Mouse (Mus musculus): ENCODE results near the gene Cbarp.

Cbarp gene

DNA sequence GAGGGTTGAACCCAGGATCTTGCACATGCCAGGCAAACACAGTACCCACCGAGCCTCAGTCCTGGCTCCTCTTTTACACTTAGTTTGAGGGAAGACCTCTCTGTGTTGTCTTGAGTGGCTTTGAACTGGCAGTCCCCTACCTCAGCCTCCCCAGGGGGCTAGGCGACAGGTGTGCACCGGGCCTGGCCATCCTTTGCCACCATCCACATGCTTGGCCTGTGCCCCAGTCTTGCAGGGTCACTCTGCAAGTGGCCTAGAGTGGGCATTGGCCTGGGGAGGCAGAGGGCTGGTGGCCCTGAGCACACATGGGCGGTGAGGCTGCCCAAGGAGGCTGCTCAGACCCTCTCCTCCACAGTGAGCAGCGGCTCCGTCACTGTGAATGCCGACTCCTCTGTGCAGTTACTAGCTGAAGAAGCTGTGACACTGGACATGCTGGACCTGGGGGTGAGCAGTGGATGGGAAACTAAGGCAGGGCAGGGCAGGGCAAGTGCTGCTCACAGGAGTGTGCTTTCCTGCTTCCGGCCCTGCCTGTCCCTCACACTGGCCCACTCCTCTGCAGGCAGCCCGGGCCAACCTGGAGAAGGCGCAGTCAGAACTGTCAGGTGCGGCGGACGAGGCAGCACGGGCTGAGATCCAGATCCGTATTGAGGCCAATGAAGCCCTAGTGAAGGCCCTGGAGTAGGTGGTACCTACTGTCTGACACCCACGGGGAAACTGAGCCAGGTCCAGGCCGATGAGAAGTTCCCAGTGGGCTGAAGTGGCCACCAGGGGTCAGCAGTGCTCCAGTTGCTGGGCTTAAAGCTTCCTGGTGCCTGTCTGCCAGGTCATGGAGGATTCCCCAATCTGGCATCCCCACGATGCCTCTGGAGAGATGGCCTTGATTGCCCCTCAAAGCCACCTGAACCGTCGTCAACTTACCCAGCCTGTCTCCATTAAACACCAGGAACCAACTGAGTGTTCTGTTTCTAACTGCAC is 4.5 kb upstream of the Cbarp start:
- DNase-seq (ENCODE audit: low spot score in 2 of 2): peak; percentile 81 to 93

DNA sequence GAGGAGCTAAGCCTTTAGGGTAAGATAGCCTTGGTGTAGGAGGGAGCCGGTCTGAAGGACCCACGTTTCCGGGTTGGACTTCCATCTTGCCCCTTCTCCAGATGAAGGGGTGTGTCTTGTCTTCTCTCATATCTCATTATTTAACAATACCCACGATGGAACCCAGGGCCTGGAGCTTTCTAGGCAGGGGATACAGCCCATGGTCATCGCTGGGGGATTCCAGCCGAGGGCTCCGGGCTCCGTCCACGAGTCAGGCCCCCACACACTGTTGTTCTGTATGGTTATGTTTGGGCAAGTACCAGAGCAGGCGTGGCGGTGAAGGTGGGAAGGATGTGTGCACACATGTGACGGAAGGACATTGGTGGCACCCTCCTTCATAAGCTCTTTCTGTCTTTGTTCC is 3.5 kb upstream of the Cbarp start:
- DNase-seq (ENCODE audit: low spot score in 2 of 2): no peak

DNA sequence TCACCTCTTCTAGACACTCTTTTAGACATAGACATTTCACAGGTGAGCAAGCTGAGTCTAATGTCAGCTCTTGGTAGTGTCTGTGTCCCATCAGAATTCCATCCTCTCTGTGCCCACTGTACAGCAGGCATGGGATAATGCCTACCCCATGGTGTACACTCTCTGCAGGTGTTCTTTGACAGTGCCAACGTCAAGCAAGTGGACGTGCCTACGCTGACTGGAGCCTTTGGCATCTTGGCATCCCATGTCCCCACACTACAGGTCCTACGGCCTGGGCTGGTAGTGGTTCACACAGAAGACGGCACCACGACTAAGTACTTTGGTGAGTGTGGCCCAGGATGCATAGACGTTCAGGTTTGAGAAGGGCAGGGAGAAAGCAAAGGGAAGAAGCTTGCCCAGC is 3.0 kb upstream of the Cbarp start:
- no peak for DNase-seq (ENCODE audit: low spot score in 2 of 2)

- DNase-seq (ENCODE audit: low spot score in 2 of 2): no peak
Observed at GRCm38 (mm10) chr10:80142530-80142925, 1.9 kb upstream of the Cbarp start.

- peak; percentile 93 to 94 for DNase-seq (ENCODE audit: low spot score in 2 of 2)
Observed at GRCm38 (mm10) chr10:80141786-80142529, 1.3 kb upstream of the Cbarp start.

GRCm38 (mm10) chr10:80141243-80141642 is 608 bp upstream of the Cbarp start:
- DNase-seq (ENCODE audit: low spot score in 2 of 2): peak; percentile 93 to 96

DNA sequence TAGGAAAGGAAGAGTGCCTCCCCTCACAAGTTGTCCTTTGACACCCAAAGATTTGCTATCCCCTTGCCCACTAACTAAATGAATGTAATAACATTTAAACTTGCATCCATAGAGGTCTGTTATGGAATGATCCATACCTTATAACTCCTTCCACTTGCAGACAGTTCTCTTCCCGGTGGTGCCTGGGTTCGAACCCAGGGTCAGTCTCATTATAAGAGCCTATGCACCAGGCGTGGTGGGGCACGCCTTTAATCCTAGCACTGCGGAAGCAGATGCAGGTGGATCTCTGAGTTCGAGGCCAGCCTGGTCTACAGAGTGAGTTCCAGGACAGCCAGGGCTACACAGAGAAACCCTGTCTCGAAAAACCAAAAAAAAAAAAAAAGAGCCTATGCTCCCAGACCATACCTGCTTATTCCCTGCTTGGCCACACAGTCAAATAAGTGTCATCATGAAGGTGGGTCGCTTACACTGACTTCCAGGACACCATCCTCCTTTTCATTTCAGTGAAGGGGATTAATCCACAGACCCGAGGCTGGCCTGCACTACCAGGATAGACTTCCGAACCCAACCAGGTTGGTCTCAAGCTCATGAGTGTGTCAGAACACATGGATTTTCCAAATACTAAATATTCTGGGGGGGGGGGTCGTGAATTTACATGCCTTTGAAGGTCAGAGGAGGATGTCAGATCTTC is 515 bp downstream of the Cbarp start:
- DNase-seq (ENCODE audit: low spot score in 2 of 2): no peak

DNA sequence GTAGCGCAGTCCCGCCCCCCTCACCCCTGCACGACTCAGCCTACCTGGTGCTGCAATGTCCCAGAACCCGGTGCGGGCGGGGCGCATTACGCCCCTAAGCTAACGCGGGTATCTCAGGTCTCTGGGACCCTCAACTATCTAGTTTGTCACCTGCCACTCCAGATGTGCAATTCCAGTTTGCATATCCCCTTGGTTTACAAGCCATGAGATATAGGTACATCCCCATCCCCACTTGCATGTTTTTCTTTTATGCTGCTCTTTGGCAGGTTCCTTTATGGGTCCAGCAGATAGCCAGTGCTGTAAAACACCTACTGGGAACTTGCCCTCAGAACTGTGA is 1.2 kb downstream of the Cbarp start:
- DNase-seq (ENCODE audit: low spot score in 2 of 2): no peak

GRCm38 (mm10) chr10:80138553-80139438 is 1.8 kb downstream of the Cbarp start, which contains the start of gene Atp5d:
Gene Atp5d (plus strand): TSS chr10:80138632.
- peak; percentile 53 to 77 for DNase-seq (ENCODE audit: low spot score in 2 of 2)

GRCm38 (mm10) chr10:80137626-80138552 is 2.7 kb downstream of the Cbarp start:
- DNase-seq (ENCODE audit: low spot score in 2 of 2): no peak

DNA sequence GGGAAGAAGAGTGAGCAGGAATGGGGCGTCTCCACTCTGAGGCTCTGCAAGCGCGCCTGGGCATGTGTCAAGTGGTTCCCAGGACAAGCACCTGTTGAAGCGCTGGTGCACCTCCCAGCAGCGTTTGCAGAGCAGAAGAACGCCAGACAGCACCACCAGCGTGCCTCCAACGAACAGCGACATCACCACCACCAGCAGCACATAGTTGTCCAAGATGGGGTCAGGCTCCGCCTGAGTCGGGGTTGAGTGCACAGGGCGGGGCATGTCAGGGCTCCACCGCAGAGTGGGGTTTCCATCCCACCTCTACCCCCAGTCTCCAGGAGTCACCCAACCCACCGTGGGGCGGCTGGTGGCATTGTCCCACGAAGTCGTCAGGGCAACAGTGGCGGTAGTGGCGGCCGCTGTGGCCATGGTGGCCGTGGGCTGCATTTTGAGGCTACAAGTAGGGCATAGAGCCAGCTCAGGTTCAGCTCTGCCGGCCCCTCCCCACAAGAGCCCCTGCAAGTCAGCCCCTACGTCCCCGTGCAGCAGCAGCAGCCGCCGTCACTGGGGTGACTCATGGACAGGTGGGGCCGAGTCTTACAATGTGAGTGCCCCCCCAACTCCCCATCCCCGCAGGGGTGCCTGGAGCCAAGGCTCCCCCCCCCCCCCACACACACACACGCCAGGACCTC is 3.5 kb downstream of the Cbarp start:
- peak in 1 of 2 experiments; percentile 70 for DNase-seq (ENCODE audit: low spot score in 2 of 2)

DNA sequence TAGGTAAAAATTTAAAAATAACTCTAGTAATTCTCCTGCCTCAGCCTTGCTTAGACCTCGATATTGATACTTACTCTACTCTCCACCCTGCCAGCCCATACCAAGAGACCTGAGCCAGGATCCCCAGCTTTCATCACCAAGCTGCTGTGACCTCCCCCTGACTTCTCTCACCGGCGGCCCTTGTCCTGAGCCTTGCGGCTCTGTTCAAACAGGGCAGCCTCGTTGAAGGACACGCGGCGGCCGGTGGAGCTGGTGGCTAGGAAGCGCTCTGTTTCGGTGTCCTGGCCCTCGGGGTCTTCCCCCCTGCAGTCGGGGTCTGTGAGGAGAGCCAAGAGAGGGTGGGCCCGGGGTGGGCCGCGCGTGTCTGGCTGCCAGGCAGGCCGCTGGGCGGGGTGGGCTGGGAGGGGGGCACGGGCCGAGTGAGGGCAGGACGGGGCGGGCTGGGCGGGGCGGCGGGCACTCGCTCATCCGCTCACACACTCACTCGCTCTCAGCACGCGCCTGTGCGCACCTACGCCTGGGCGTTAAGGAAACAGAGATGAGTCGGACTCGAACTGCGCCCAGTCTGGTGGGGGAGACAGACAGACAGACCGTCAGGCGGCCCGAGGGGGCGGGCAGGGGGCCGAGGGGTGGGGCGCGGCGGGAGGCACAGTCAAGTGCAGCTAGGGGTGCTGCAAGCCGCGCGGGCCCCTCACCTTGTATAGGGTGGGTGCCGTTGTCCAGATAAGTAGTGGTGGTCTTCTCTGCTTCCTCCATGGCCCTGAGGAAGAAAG is 4.3 kb downstream of the Cbarp start:
- DNase-seq (ENCODE audit: low spot score in 2 of 2): no peak

- no peak for DNase-seq (ENCODE audit: low spot score in 2 of 2)
Observed at GRCm38 (mm10) chr10:80135641-80136040, 5.0 kb downstream of the Cbarp start.

DNA sequence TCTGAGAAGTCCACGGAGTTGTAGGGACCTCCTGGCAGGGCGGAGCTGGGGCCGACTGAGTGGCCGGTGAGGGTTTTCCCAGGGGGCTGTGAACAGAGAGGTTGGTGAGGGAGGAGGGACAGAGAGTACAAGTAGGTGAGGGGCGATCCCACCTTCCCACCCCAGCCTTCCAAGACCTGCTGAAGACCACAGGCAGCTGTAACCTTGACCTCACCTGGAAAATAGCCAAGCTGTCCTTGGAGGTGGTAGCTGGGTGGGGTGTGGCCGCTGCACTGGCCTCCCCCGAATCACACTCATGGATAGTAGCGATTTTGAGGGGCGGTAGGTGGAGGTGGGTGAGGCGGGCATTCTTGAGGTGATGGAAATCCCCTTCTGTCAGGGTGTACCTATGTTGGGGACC is 5.5 kb downstream of the Cbarp start:
- DNase-seq (ENCODE audit: low spot score in 2 of 2): no peak

DNA sequence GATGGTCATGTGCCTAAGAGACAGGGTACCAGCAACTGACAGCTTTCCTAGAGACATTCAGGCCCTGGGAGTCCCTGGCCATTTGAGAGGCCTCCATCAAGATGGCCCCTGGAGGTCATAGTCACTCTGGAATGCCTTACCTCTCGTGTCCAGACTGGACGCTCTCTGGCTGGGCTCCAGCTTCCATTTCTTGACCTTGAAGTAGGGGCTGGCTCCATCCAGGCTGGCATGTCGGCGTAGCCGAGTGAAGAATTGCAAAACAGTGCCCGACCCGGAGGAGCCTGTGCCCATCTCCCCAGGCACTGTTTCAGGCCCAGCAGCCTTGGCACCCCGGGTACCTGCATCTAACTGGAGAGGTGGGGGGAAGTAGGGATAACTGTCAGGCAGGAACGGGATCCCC is 6.2 kb downstream of the Cbarp start:
- DNase-seq (ENCODE audit: low spot score in 2 of 2): no peak

DNA sequence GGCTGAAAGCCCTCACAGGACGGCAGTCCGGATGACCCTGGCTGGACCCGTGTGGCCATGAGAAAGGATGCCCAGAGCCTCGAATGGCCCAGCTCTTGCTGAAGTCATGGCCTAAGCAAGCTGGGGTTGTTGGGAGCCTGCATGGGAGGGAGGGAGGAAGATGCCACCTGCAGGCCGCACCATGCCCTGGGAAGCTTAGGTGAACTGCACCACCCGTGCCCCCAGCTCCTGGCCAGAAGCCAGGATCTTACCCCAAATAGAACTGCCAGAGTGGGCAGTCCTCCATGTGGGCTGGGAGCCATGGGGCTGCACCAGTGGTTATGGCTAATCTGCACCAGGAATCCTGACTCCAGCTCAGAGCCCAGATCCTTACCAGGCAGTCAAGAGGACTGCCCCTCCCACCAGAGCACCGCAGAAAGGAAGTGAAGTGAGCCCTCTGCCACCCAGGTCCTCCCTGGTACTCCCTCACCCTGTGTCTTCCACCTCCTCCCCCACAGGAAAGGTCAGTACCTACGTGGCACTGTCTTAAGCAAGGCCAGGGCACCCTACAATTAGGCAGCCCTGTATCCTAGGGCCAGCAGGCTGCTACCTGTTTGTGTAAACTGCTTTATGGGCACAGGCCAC is 7.3 kb downstream of the Cbarp start:
- DNase-seq (ENCODE audit: low spot score in 2 of 2): no peak

DNA sequence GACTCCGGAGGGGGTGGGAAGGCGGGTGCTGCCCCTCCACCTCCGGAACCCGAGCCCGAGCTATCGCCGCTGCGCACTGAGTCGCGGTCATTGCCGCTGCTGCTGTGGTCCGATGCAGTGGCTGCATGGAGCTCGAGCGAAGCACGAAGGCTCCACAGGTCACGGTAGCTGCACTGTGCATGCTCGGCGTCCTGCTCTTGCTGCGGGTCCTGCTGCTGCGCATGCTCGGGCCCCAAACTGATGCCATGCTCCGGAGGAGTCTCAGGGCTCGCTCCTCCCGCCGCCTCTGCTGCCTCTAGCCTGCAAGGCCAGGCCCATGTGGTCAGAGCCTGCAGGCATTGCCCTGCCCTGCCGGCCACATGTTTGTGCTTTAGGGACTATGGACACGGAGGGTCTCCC is 8.7 kb downstream of the Cbarp start:
- no peak for DNase-seq (ENCODE audit: low spot score in 2 of 2)

DNA sequence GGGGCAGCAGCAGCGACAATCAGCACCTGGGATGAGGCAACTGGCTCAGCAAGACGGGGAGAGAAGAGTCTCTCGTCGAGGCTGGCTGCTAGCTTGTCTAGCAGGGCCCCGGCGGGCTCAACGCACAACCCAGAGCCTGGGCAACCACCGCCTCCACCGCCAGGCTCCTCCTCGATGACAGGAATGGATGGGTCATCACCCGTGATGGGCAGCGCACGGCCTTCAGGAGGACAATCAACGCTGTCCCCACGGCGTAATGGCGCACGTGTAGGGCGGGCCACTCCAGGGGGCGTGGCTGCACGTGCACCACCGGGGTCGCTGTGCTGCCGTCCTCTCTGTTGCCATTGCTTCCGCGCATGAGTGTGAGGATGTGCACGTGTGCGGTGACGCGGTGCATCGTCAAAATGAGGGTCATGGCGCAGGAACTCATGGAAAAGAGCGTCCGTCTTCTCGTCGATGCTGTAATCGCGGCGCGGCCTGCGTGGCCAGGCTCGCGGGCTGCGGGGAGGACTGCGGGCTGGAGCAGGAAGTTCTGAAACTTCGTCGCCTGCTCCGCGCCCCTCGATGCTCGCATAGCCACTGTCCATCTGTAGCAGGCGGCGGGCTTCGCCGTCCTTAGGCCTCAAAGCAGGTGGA is 9.2 kb downstream of the Cbarp start:
- DNase-seq (ENCODE audit: low spot score in 2 of 2): no peak

Data from spleen, postnatal 4 days (tissue).